Comparison of ENCODE assay signal across 25 mouse cellular contexts in genomic region chr5:66058844-66059243, GRCm38 (mm10). TPM values are rescaled to one million over a fixed set of nuclear protein-coding genes. Genes with fewer than 3 reads are reported as not detected.
DNase-seq lines count a peak whose midpoint lies in the region; ATAC-seq and TF ChIP-seq lines count a peak whose summit lies in the region.
"Had no signal": no experiment of that assay in that cellular context is flagged by ENCODE, and none has a peak within 500 bp of the region (broad histone marks: within the 10 kb centered on the region; RNA-seq: fewer than 3 reads in every experiment).

No protein-coding gene starts in this region.

- no peak for ATAC-seq in kidney, embryonic 15.5 days (replicated peaks; ENCODE audit: low FRiP score)
- no peak for ATAC-seq in frontal cortex, adult (ENCODE audit: low TSS enrichment)
- ATAC-seq: CD4-positive, CD25-positive, alpha-beta regulatory T cell, adult 4 months; forebrain, embryonic 16.5 days; hindbrain, embryonic 16.5 days; inflammation-experienced regulatory T-cells, adult 6 months; intestine, postnatal 0 days had no signal

- H3K4me3 ChIP-seq in kidney, embryonic 15.5 days (replicated peaks), result no peak overlapping the region
- no peak overlapping the region for H3K4me3 ChIP-seq in CH12.LX (replicated peaks in 1 of 3; ENCODE audit: low read depth in 2 of 3, low read length in 2 of 3, poor library complexity in 1 of 3)
- H3K4me3 ChIP-seq: embryonic facial prominence, embryonic 12.5 days; forebrain, embryonic 12.5 days; heart, embryonic 13.5 days; hindbrain, embryonic 12.5 days had no signal

- H3K4me2 ChIP-seq in kidney, embryonic 15.5 days, result no peak overlapping the region
- H3K4me2 ChIP-seq in CH12.LX (ENCODE audit: insufficient read depth, low read depth, poor library complexity, severe bottlenecking), result peak overlapping the region; percentile 29; the same call in 1 of the 2 replicates
- H3K4me2 ChIP-seq: embryonic facial prominence, embryonic 12.5 days; forebrain, embryonic 12.5 days; heart, embryonic 13.5 days; hindbrain, embryonic 12.5 days had no signal

- H3K9me3 ChIP-seq in kidney, embryonic 15.5 days (replicated peaks), result no peaks in the 10 kb centered on the region
- H3K9me3 ChIP-seq in CH12.LX (replicated peaks; ENCODE audit: low read length), result no peaks in the 10 kb centered on the region
- H3K9me3 ChIP-seq: embryonic facial prominence, embryonic 12.5 days; forebrain, embryonic 12.5 days; heart, embryonic 13.5 days; hindbrain, embryonic 12.5 days had no signal

- H3K4me1 ChIP-seq in kidney, embryonic 15.5 days, result peaks cover 17% of the 10 kb centered on the region
- peaks cover 12 to 16% of the 10 kb centered on the region in 2 experiments; a peak in 3 of 4 replicates for H3K4me1 ChIP-seq in CH12.LX (ENCODE audit: control insufficient read depth in 1 of 2, insufficient read depth in 2 of 2)

- H3K9ac ChIP-seq in kidney, embryonic 15.5 days, result no peak overlapping the region
- no peak overlapping the region for H3K9ac ChIP-seq in CH12.LX (ENCODE audit: insufficient read depth, low read depth)
- H3K9ac ChIP-seq: embryonic facial prominence, embryonic 12.5 days; forebrain, embryonic 12.5 days; heart, embryonic 13.5 days; hindbrain, embryonic 12.5 days had no signal

- no peak; the same call in 1 of the 2 replicates for TF ChIP-seq RAD21 in CH12.LX (IDR thresholded peaks at IDR 0.05; ENCODE audit: low read depth, low read length)

- WGBS in kidney, embryonic 15.5 days, result 84% methylated on average over 5 of the region's 5 CpGs

- no peak for TF ChIP-seq CTCF in CH12.LX (conservative IDR thresholded peaks at IDR 0.05 in 1 of 2, IDR thresholded peaks at IDR 0.05 in 1 of 2; ENCODE audit: low read depth in 2 of 2, low read length in 2 of 2)

- peak overlapping the region; percentile 37; the same call in 1 of the 2 replicates for H3K27ac ChIP-seq in kidney, embryonic 15.5 days
- peak overlapping the region; percentile 62 for H3K27ac ChIP-seq in CH12.LX (ENCODE audit: insufficient read depth, low read depth)
- H3K27ac ChIP-seq: embryonic facial prominence, embryonic 12.5 days; forebrain, embryonic 12.5 days; heart, embryonic 13.5 days; hindbrain, embryonic 12.5 days had no signal

- TF ChIP-seq POLR2A in CH12.LX (IDR thresholded peaks at IDR 0.05; ENCODE audit: low read depth, low read length), result no peak

- peak; percentile 87 for TF ChIP-seq EP300 in CH12.LX (IDR thresholded peaks at IDR 0.05; ENCODE audit: low read length)

- H3K79me2 ChIP-seq in CH12.LX (replicated peaks; ENCODE audit: control insufficient read depth, extremely low read depth, insufficient read depth, poor library complexity, severe bottlenecking), result peaks cover 28% of the 10 kb centered on the region

- dilution Hi-C loops in CH12.LX (cut with MboI; ENCODE audit: extremely low pct_ligation_motif_present, extremely low pct_unique_long_range_greater_than_20kb, low sequenced_read_pairs), result no loop called here

- no peaks in the 10 kb centered on the region for H3K36me3 ChIP-seq in kidney, embryonic 15.5 days
- no peaks in the 10 kb centered on the region for H3K36me3 ChIP-seq in CH12.LX (replicated peaks in 1 of 2; ENCODE audit: control insufficient read depth in 1 of 2, insufficient read depth in 1 of 2, low read length in 1 of 2)
- H3K36me3 ChIP-seq: embryonic facial prominence, embryonic 12.5 days; forebrain, embryonic 12.5 days; heart, embryonic 13.5 days; hindbrain, embryonic 12.5 days had no signal

- H3K27me3 ChIP-seq in kidney, embryonic 15.5 days, result no peaks in the 10 kb centered on the region
- no peaks in the 10 kb centered on the region for H3K27me3 ChIP-seq in CH12.LX (replicated peaks)
- H3K27me3 ChIP-seq: embryonic facial prominence, embryonic 12.5 days; forebrain, embryonic 12.5 days; heart, embryonic 13.5 days; hindbrain, embryonic 12.5 days had no signal

- in situ Hi-C loops in CH12.LX (cut with MboI; ENCODE audit: low pct_ligation_motif_present, low pct_unique_long_range_greater_than_20kb, low sequenced_read_pairs), result no loop called here

- DNase-seq in adrenal gland, adult 2 months, result peak; percentile 58
- DNase-seq in adrenal gland, adult 18-20 months (ENCODE audit: low spot score in 2 of 2), result no peak
- DNase-seq in kidney, adult 18-20 months, result no peak
- DNase-seq in CH12.LX (ENCODE audit: extremely low read depth), result peak; percentile 88
- DNase-seq in brain, adult 2 months (ENCODE audit: low read depth, low spot score), result peak; percentile 19
- DNase-seq in left cerebral cortex, adult 18-20 months (ENCODE audit: low spot score in 2 of 2), result no peak
- DNase-seq: cerebellum, adult 11-12 months; cerebellum, adult 9-10 months; cerebellum, postnatal 25 days; gastrocnemius, postnatal 14 days; heart, postnatal 4 days had no signal

TF ChIP-seq in CH12.LX, 34 proteins besides CTCF, POLR2A, EP300 and RAD21:
- TF ChIP-seq MAFK (IDR thresholded peaks at IDR 0.05; ENCODE audit: insufficient replicate concordance, low read length) (peak; percentile 81), NRF1 (IDR thresholded peaks at IDR 0.05; ENCODE audit: low read depth, low read length) (peak; percentile 56; the same call in 1 of the 2 replicates), HCFC1 (IDR thresholded peaks at IDR 0.05; ENCODE audit: low read depth, low read length) (no peak), MXI1 (IDR thresholded peaks at IDR 0.05; ENCODE audit: low read depth, low read length) (no peak), MYC (IDR thresholded peaks at IDR 0.05; ENCODE audit: low read depth, low read length) (0 out of 2 replicates have a peak, but pooled peaks have one; percentile 22), PAX5 (IDR thresholded peaks at IDR 0.05; ENCODE audit: low read length) (no peak), USF2 (conservative IDR thresholded peaks at IDR 0.05; ENCODE audit: low read depth, low read length) (no peak), BHLHE40 (IDR thresholded peaks at IDR 0.05; ENCODE audit: low read depth, low read length) (peak; percentile 78), TCF12 (IDR thresholded peaks at IDR 0.05; ENCODE audit: low read depth, low read length) (no peak), IRF4 (IDR thresholded peaks at IDR 0.05; ENCODE audit: low read depth, low read length) (peak; percentile 82), ZNF384 (IDR thresholded peaks at IDR 0.05; ENCODE audit: low read depth, low read length) (no peak), SMC3 (IDR thresholded peaks at IDR 0.05; ENCODE audit: low read depth, low read length) (peak; percentile 8; the same call in 1 of the 2 replicates), JUND (conservative IDR thresholded peaks at IDR 0.05; ENCODE audit: low read depth, low read length) (peak; percentile 58; the same call in 1 of the 2 replicates), JUN (IDR thresholded peaks at IDR 0.05; ENCODE audit: insufficient read depth, low read depth, low read length) (peak; percentile 52; the same call in 1 of the 2 replicates), MAZ (IDR thresholded peaks at IDR 0.05; ENCODE audit: low read depth, low read length) (0 out of 2 replicates have a peak, but pooled peaks have one; percentile 56), TBP (conservative IDR thresholded peaks at IDR 0.05; ENCODE audit: low read depth, low read length) (0 out of 2 replicates have a peak, but pooled peaks have one; percentile 39), UBTF (IDR thresholded peaks at IDR 0.05; ENCODE audit: low read depth, low read length) (no peak), MAX (IDR thresholded peaks at IDR 0.05; ENCODE audit: low read length) (peak; percentile 45; the same call in 1 of the 2 replicates), MEF2A (IDR thresholded peaks at IDR 0.05; ENCODE audit: borderline replicate concordance, low read depth, low read length) (peak; percentile 60; the same call in 1 of the 2 replicates), ELF1 (IDR thresholded peaks at IDR 0.05; ENCODE audit: low read depth, low read length) (no peak), USF1 (IDR thresholded peaks at IDR 0.05; ENCODE audit: low read depth, low read length) (no peak), ZKSCAN1 (IDR thresholded peaks at IDR 0.05; ENCODE audit: borderline replicate concordance, low read depth, low read length) (no peak), ETS1 (conservative IDR thresholded peaks at IDR 0.05; ENCODE audit: low read depth, low read length) (peak; percentile 86), GABPA (IDR thresholded peaks at IDR 0.05; ENCODE audit: insufficient replicate concordance, low read depth, low read length) (no peak), POLR2AphosphoS2 (IDR thresholded peaks at IDR 0.05; ENCODE audit: low read depth, low read length) (no peak), ZC3H11A (IDR thresholded peaks at IDR 0.05; ENCODE audit: low read depth, low read length) (no peak), ZMIZ1 (IDR thresholded peaks at IDR 0.05; ENCODE audit: low read depth, low read length) (no peak), NELFE (IDR thresholded peaks at IDR 0.05; ENCODE audit: low read depth, low read length) (no peak), E2F4 (IDR thresholded peaks at IDR 0.05; ENCODE audit: insufficient replicate concordance, low read depth, low read length) (0 out of 2 replicates have a peak, but pooled peaks have one; percentile 17), KAT2A (IDR thresholded peaks at IDR 0.05; ENCODE audit: insufficient replicate concordance, low read length) (0 out of 2 replicates have a peak, but pooled peaks have one; percentile 27), RCOR1 (conservative IDR thresholded peaks at IDR 0.05; ENCODE audit: low read depth, low read length) (no peak), SIN3A (IDR thresholded peaks at IDR 0.05; ENCODE audit: low read length) (no peak), CHD2 (IDR thresholded peaks at IDR 0.05; ENCODE audit: low read length) (0 out of 2 replicates have a peak, but pooled peaks have one; percentile 20), CHD1 (IDR thresholded peaks at IDR 0.05; ENCODE audit: low read depth, low read length) (no peak)

RNA-seq across cellular contexts. Expression of gene 9130230L23Rik, which starts 54.8 kb away (rescaled TPM):
- 1 to 10 TPM in 1 of 2 experiments, not detected in 1; 2.5 TPM for total RNA-seq in adrenal gland, adult 2 months (2021)
- polyA plus RNA-seq in adrenal gland, adult 2 months (2012; rRNA removed), result 0.08 and 0.24 TPM in 2 replicates
- total RNA-seq in adrenal gland, adult 18-20 months (2021), result under 1 TPM in 1 of 2 experiments, not detected in 1; 0.60 TPM
- polyA plus RNA-seq in kidney, embryonic 15.5 days (2015; fragmentation: Nextera tagmentation; extraction: Ambion mirVana), result 0.42 and 0.65 TPM in 2 replicates
- 0.30 and 0.38 TPM in 2 replicates for total RNA-seq in CH12.LX (2012; rRNA removed)
- total RNA-seq in CH12.LX (2014; rRNA removed), result not detected in 2 replicates
- polyA plus RNA-seq in CH12.LX (2012; ENCODE audit: insufficient read length, low read depth), result 0.20 and 0.35 TPM in 2 replicates
- not detected for total RNA-seq in left cerebral cortex, adult 18-20 months (2021)
- total RNA-seq: gastrocnemius, adult 18-20 months; heart, adult 8-10 months; heart, postnatal 4 days; MEL had no signal
- polyA plus RNA-seq: CD4-positive, CD25-positive, alpha-beta regulatory T cell, adult 4 months; embryonic facial prominence, embryonic 12.5 days; forebrain, embryonic 16.5 days; heart, embryonic 13.5 days; hindbrain, embryonic 12.5 days had no signal

Comparison
In these comparisons a context has a peak if more than half of its experiments do, and no peak if none do; other contexts are left out.
1. DNase-seq: peak in adrenal gland, adult 2 months (single experiment), CH12.LX (single experiment) and brain, adult 2 months (single experiment); none in adrenal gland, adult 18-20 months (0 of 2), kidney, adult 18-20 months (single experiment) and left cerebral cortex, adult 18-20 months (0 of 2).